In genomic region chr16:55894893-55895650, GRCm38 (mm10) we compare ENCODE assay signal across 8 mouse cellular contexts. TPM values are rescaled to one million over a fixed set of nuclear protein-coding genes. Genes with fewer than 3 reads are reported as not detected.
DNase-seq lines count a peak whose midpoint lies in the region; ATAC-seq lines count a peak whose summit lies in the region.

Gene Nxpe3, minus strand, starts transcription at chr16:55895285.

- DNase-seq in gastrocnemius, adult 8-10 months (ENCODE audit: low spot score in 2 of 2): peak; percentile 75 to 78
- peak; percentile 92 for DNase-seq in induced T-regulatory cell, adult 2 months (ENCODE audit: low read depth)
- DNase-seq in left cerebral cortex, adult 9 months (ENCODE audit: low spot score in 2 of 2): peak; percentile 74 to 92
- DNase-seq in right cerebral cortex, postnatal 14 days: peak; percentile 85
- peak; percentile 89 for DNase-seq in yolk sac, embryonic 10.5 days (ENCODE audit: low spot score)

- ATAC-seq in activated CD4-positive, CD25-positive, alpha-beta regulatory T cell, adult 4 months: peak; percentile 84
- peak; percentile 84 for ATAC-seq in common myeloid progenitor, adult 5-6 weeks (replicated peaks; ENCODE audit: low read depth, poor library complexity, severe bottlenecking)
- peak; percentile 78 for ATAC-seq in megakaryocyte progenitor cell, adult 5-6 weeks (replicated peaks; ENCODE audit: poor library complexity)

RNA-seq across cellular contexts. Expression of gene Nxpe3, which starts in this region (rescaled TPM):
- 10 to 100 TPM; 15.0 to 28.2 TPM for polyA plus RNA-seq in activated CD4-positive, CD25-positive, alpha-beta regulatory T cell, adult 4 months (2017; shearing (Covaris generic))
- total RNA-seq in common myeloid progenitor, adult 5-6 weeks (2017): 10.1 and 15.5 TPM in 2 replicates
- under 1 TPM; 0.27 to 0.70 (median 0.38) TPM for total RNA-seq in gastrocnemius, adult 8-10 months (2022)
- total RNA-seq in megakaryocyte progenitor cell, adult 5-6 weeks (2015): 4.4 and 6.3 TPM in 2 replicates
- 4.4 and 6.9 TPM in 2 replicates for total RNA-seq in megakaryocyte progenitor cell, adult 5-6 weeks (2017)

Comparison
In these comparisons a context has a peak if more than half of its experiments do, and no peak if none do; other contexts are left out.
1. Peak in every context shown above with its lines: DNase-seq and ATAC-seq.
2. Peak in DNase-seq in gastrocnemius, adult 8-10 months; RNA of the gene not detected or under 1 TPM.